14 mouse cellular contexts compared by ENCODE assay signal in genomic region chr3:50583475-50583874, GRCm38 (mm10).
"Had no signal": no experiment of that assay in that cellular context is flagged by ENCODE, and none has a peak within 500 bp of the region (broad histone marks: within the 10 kb centered on the region; RNA-seq: fewer than 3 reads in every experiment).

No protein-coding gene starts in this region.

- H3K4me1 ChIP-seq: limb, embryonic 10.5 days; liver, embryonic 15.5 days; midbrain, embryonic 12.5 days had no signal

- DNase-seq: kidney, adult 18-20 months; kidney, postnatal 14 days; lung, embryonic 14.5 days; lung, postnatal 10 days; lung, postnatal 4 days; right cerebral cortex, adult 18-20 months; thymus, adult 18-20 months; thymus, postnatal 36 days had no signal

- H3K27me3 ChIP-seq: liver, embryonic 15.5 days; midbrain, embryonic 12.5 days had no signal

- H3K27ac ChIP-seq: left cerebral cortex, adult 2 months; limb, embryonic 10.5 days; liver, embryonic 15.5 days; midbrain, embryonic 12.5 days; stomach, postnatal 0 days had no signal

- H3K9me3 ChIP-seq: limb, embryonic 10.5 days; liver, embryonic 15.5 days; midbrain, embryonic 12.5 days had no signal

- H3K4me3 ChIP-seq: left cerebral cortex, adult 2 months; limb, embryonic 10.5 days; liver, embryonic 15.5 days; midbrain, embryonic 12.5 days had no signal

- H3K9ac ChIP-seq: liver, embryonic 15.5 days; lung, embryonic 14.5 days; midbrain, embryonic 12.5 days had no signal

- H3K4me2 ChIP-seq: liver, embryonic 11.5 days; liver, embryonic 15.5 days; lung, embryonic 14.5 days; midbrain, embryonic 12.5 days had no signal

- H3K36me3 ChIP-seq: limb, embryonic 10.5 days; liver, embryonic 15.5 days; midbrain, embryonic 12.5 days had no signal
